Mouse (Mus musculus) limb, embryonic 14.5 days (tissue): Measurements from ENCODE around the gene Kif26b. TPM values are rescaled to one million over a fixed set of nuclear protein-coding genes. Genes with fewer than 3 reads are reported as not detected.

Source experiments
- ATAC-seq: fragments of 200-750 bp; cut with Nextera tagmentation; 2 replicates; pipeline ENCODE4 v1.8.0; 2017; ENCODE audit warnings: low read depth, moderate number of reproducible peaks, moderate TSS enrichment; ENCODE audit not compliant: low FRiP score
- DNase-seq: peaks from one replicate; pipeline ENCODE4 v3.0.0-alpha.2; 2015; ENCODE audit warnings: low spot score
- H3K27ac ChIP-seq: fragments of 300-500 bp; sonication (generic); replicated peaks from 2 replicates; pipeline ENCODE4 v1.5.1; 2014; ENCODE audit warnings: low read depth, mild to moderate bottlenecking, low read length, moderate library complexity, mixed read lengths
- H3K27me3 ChIP-seq: fragments of 300-500 bp; sonication (generic); 2 replicates; pipeline ENCODE4 v1.6.1; 2014; ENCODE audit warnings: low read length, mixed read lengths; ENCODE audit not compliant: control insufficient read depth, insufficient read depth
- H3K36me3 ChIP-seq: fragments of 300-500 bp; sonication (generic); 2 replicates; pipeline ENCODE4 v1.6.1; 2014; ENCODE audit warnings: mild to moderate bottlenecking, low read length, moderate library complexity, mixed read lengths; ENCODE audit not compliant: control insufficient read depth, insufficient read depth
- H3K4me1 ChIP-seq: fragments of 300-500 bp; sonication (generic); 2 replicates; pipeline ENCODE4 v1.6.1; 2014; ENCODE audit warnings: antibody characterized with exemption, low read length, mixed read lengths; ENCODE audit not compliant: control insufficient read depth, insufficient read depth
- H3K4me2 ChIP-seq: fragments of 300-500 bp; sonication (generic); replicated peaks from 2 replicates; pipeline ENCODE4 v1.6.1; 2014; ENCODE audit warnings: low read depth, mild to moderate bottlenecking, low read length, moderate library complexity; ENCODE audit not compliant: severe bottlenecking
- H3K4me3 ChIP-seq: fragments of 300-500 bp; sonication (generic); replicated peaks from 2 replicates; pipeline ENCODE4 v1.5.1; 2014; ENCODE audit warnings: low read length
- H3K9ac ChIP-seq: fragments of 300-500 bp; sonication (generic); 2 replicates; pipeline ENCODE4 v1.6.1; 2014; ENCODE audit warnings: mild to moderate bottlenecking, low read depth, low read length, moderate library complexity; ENCODE audit not compliant: severe bottlenecking
- H3K9me3 ChIP-seq: fragments of 300-500 bp; sonication (generic); 2 replicates; pipeline ENCODE4 v1.6.1; 2016; ENCODE audit warnings: low read length; ENCODE audit not compliant: control insufficient read depth
- POLR2A ChIP-seq: fragments of 200-500 bp; IDR thresholded peaks from 2 replicates; pipeline ENCODE4 v1.8.0; 2012; ENCODE audit warnings: inconsistent platforms, mild to moderate bottlenecking, moderate library complexity, borderline replicate concordance; ENCODE audit not compliant: insufficient read depth, insufficient read length; ENCODE audit errors: extremely low read depth
- WGBS: fragments of 180-500 bp; shearing (Covaris S2); extraction: QIAGEN DNeasy Blood & Tissue Kit; methylation state at CpG from one replicate; pipeline ENCODE4 v1.1.7; 2014; 5-methylcytosine and 5-hydroxymethylcytosine counted together
- polyA plus RNA-seq, 2 experiments: library from polyadenylated mRNA; depleted of rRNA in 1 of 2; stranded (reverse) in 1 of 2; unstranded in 1 of 2; fragments of >200 nt; fragmentation: Nextera tagmentation in 1 of 2; extraction: Ambion mirVana in 1 of 2; gene quantifications; 2 replicates each; pipeline versions ENCODE4 v1.2.1 to v1.2.3; 2012 to 2014

The Kif26b gene
- polyA plus RNA-seq, 2 experiments: 8.7 to 8.8 TPM

- DNase-seq (peak; percentile 51), ATAC-seq (peak; percentile 55)
- Histone ChIP-seq H3K4me2 (no peak overlapping the region; the same call in 1 of the 2 replicates), H3K9ac (no peak overlapping the region; the same call in 1 of the 2 replicates), H3K4me3 (no peak overlapping the region), H3K27ac (no peak overlapping the region; the same call in 1 of the 2 replicates), H3K27me3 (no peaks in the 10 kb centered on the region), H3K36me3 (no peaks in the 10 kb centered on the region), H3K9me3 (peaks cover 5% of the 10 kb centered on the region), H3K4me1 (peaks cover 12% of the 10 kb centered on the region)
- 19% methylated on average over 12 of the region's 12 CpGs for WGBS
- no peak for TF ChIP-seq POLR2A
Measured at GRCm38 (mm10) chr1:178952910-178953309, 424.0 kb downstream of the Kif26b start.

GRCm38 (mm10) chr1:178958641-178959040 lies 429.7 kb downstream of the Kif26b start:
- H3K4me2 ChIP-seq: no peak overlapping the region
- no peak overlapping the region for H3K9ac ChIP-seq
- TF ChIP-seq POLR2A: no peak
- ATAC-seq: no peak
- no peaks in the 10 kb centered on the region for H3K27me3 ChIP-seq
- H3K36me3 ChIP-seq: no peaks in the 10 kb centered on the region
- DNase-seq: no peak
- H3K4me3 ChIP-seq: no peak overlapping the region
- H3K9me3 ChIP-seq: no peaks in the 10 kb centered on the region
- no peak overlapping the region for H3K27ac ChIP-seq
- WGBS: 82% methylated on average over 4 of the region's 4 CpGs
- H3K4me1 ChIP-seq: peaks cover 5% of the 10 kb centered on the region

GRCm38 (mm10) chr1:178960015-178960559 lies 431.2 kb downstream of the Kif26b start:
- Histone ChIP-seq H3K9me3 (no peaks in the 10 kb centered on the region), H3K27ac (no peak overlapping the region), H3K4me1 (peaks cover 5% of the 10 kb centered on the region), H3K4me2 (no peak overlapping the region), H3K9ac (no peak overlapping the region), H3K4me3 (no peak overlapping the region), H3K27me3 (no peaks in the 10 kb centered on the region), H3K36me3 (no peaks in the 10 kb centered on the region)
- DNase-seq (peak; percentile 88), ATAC-seq (peak; percentile 58; the same call in 1 of the 2 replicates)
- 32% methylated on average over 7 of the region's 7 CpGs for WGBS
- TF ChIP-seq POLR2A: no peak

GRCm38 (mm10) chr1:178961661-178962060 lies 432.7 kb downstream of the Kif26b start:
- Histone ChIP-seq H3K4me2 (no peak overlapping the region), H3K4me3 (no peak overlapping the region), H3K27me3 (no peaks in the 10 kb centered on the region), H3K9me3 (no peaks in the 10 kb centered on the region), H3K4me1 (peaks cover 5% of the 10 kb centered on the region), H3K27ac (no peak overlapping the region), H3K9ac (no peak overlapping the region), H3K36me3 (no peaks in the 10 kb centered on the region)
- ATAC-seq: no peak
- TF ChIP-seq POLR2A: no peak
- DNase-seq: no peak
- WGBS: 59% methylated on average over 9 of the region's 9 CpGs

GRCm38 (mm10) chr1:178972055-178972454 lies 443.1 kb downstream of the Kif26b start:
- no peak overlapping the region for H3K4me3 ChIP-seq
- ATAC-seq (no peak), DNase-seq (no peak)
- H3K9ac ChIP-seq: no peak overlapping the region
- peaks cover 11% of the 10 kb centered on the region; the same call in 1 of the 2 replicates for H3K4me1 ChIP-seq
- no peak overlapping the region for H3K27ac ChIP-seq
- no peaks in the 10 kb centered on the region for H3K36me3 ChIP-seq
- no peaks in the 10 kb centered on the region for H3K9me3 ChIP-seq
- H3K27me3 ChIP-seq: no peaks in the 10 kb centered on the region
- no peak for TF ChIP-seq POLR2A
- WGBS: 81% methylated on average over 10 of the region's 10 CpGs
- no peak overlapping the region for H3K4me2 ChIP-seq
